Mouse (Mus musculus): Measurements from ENCODE around the gene Kpna4. TPM values are rescaled to one million over a fixed set of nuclear protein-coding genes. Genes with fewer than 3 reads are reported as not detected.

The Kpna4 gene
- polyA plus RNA-seq, 1 experiment, result 4.6 TPM

GRCm38 (mm10) chr3:69136059-69136458, 9.1 kb upstream of the Kpna4 start:
- 78% methylated on average over 6 of the region's 6 CpGs for WGBS
- no peaks in the 10 kb centered on the region for H3K36me3 ChIP-seq (ENCODE audit: control insufficient read depth, insufficient read depth, low read length)
- H3K4me1 ChIP-seq (ENCODE audit: control insufficient read depth, insufficient read depth, insufficient read length, low read length), result no peaks in the 10 kb centered on the region
- H3K27me3 ChIP-seq (ENCODE audit: control insufficient read depth, insufficient read depth, low read length), result no peaks in the 10 kb centered on the region
- TF ChIP-seq POLR2A (IDR thresholded peaks at IDR 0.05; ENCODE audit: low read depth, low read length) (no peak), CTCF (IDR thresholded peaks at IDR 0.05; ENCODE audit: extremely low read depth, insufficient read length, insufficient replicate concordance, low read depth, low read length) (no peak)
- H3K4me3 ChIP-seq (ENCODE audit: low read depth, low read length), result no peak overlapping the region
- no peak overlapping the region for H3K27ac ChIP-seq (ENCODE audit: insufficient read depth, low read depth, low read length)

- no peaks in the 10 kb centered on the region for H3K36me3 ChIP-seq (ENCODE audit: control insufficient read depth, insufficient read depth, low read length)
- no peak for TF ChIP-seq CTCF (IDR thresholded peaks at IDR 0.05; ENCODE audit: extremely low read depth, insufficient read length, insufficient replicate concordance, low read depth, low read length)
- no peak for TF ChIP-seq POLR2A (IDR thresholded peaks at IDR 0.05; ENCODE audit: low read depth, low read length)
- no peak overlapping the region for H3K4me3 ChIP-seq (ENCODE audit: low read depth, low read length)
- no peaks in the 10 kb centered on the region for H3K4me1 ChIP-seq (ENCODE audit: control insufficient read depth, insufficient read depth, insufficient read length, low read length)
- 88% methylated on average over 4 of the region's 4 CpGs for WGBS
- no peak overlapping the region for H3K27ac ChIP-seq (ENCODE audit: insufficient read depth, low read depth, low read length)
- H3K27me3 ChIP-seq (ENCODE audit: control insufficient read depth, insufficient read depth, low read length), result no peaks in the 10 kb centered on the region
Observed at GRCm38 (mm10) chr3:69130973-69131372, 4.1 kb upstream of the Kpna4 start.

- 6% methylated on average over 9 of the region's 9 CpGs for WGBS
- peak overlapping the region; percentile 62; the same call in 1 of the 2 replicates for H3K27ac ChIP-seq (ENCODE audit: insufficient read depth, low read depth, low read length)
- no peaks in the 10 kb centered on the region for H3K36me3 ChIP-seq (ENCODE audit: control insufficient read depth, insufficient read depth, low read length)
- peak overlapping the region; percentile 24; the same call in 1 of the 2 replicates for H3K4me3 ChIP-seq (ENCODE audit: low read depth, low read length)
- TF ChIP-seq CTCF (IDR thresholded peaks at IDR 0.05; ENCODE audit: extremely low read depth, insufficient read length, insufficient replicate concordance, low read depth, low read length) (no peak), POLR2A (IDR thresholded peaks at IDR 0.05; ENCODE audit: low read depth, low read length) (no peak)
- no peaks in the 10 kb centered on the region; the same call in 1 of the 2 replicates for H3K4me1 ChIP-seq (ENCODE audit: control insufficient read depth, insufficient read depth, insufficient read length, low read length)
- no peaks in the 10 kb centered on the region for H3K27me3 ChIP-seq (ENCODE audit: control insufficient read depth, insufficient read depth, low read length)
Observed at GRCm38 (mm10) chr3:69127693-69128092, 780 bp upstream of the Kpna4 start.

GRCm38 (mm10) chr3:69127346-69127678, 399 bp upstream of the Kpna4 start:
- Histone ChIP-seq H3K27ac (ENCODE audit: insufficient read depth, low read depth, low read length) (peak overlapping the region; percentile 62), H3K27me3 (ENCODE audit: control insufficient read depth, insufficient read depth, low read length) (no peaks in the 10 kb centered on the region), H3K36me3 (ENCODE audit: control insufficient read depth, insufficient read depth, low read length) (no peaks in the 10 kb centered on the region), H3K4me3 (ENCODE audit: low read depth, low read length) (peak overlapping the region; percentile 95), H3K4me1 (ENCODE audit: control insufficient read depth, insufficient read depth, insufficient read length, low read length) (no peaks in the 10 kb centered on the region; the same call in 1 of the 2 replicates)
- under 1% methylated on average over 10 of the region's 10 CpGs for WGBS
- TF ChIP-seq CTCF (IDR thresholded peaks at IDR 0.05; ENCODE audit: extremely low read depth, insufficient read length, insufficient replicate concordance, low read depth, low read length) (no peak), POLR2A (IDR thresholded peaks at IDR 0.05; ENCODE audit: low read depth, low read length) (no peak)

DNA sequence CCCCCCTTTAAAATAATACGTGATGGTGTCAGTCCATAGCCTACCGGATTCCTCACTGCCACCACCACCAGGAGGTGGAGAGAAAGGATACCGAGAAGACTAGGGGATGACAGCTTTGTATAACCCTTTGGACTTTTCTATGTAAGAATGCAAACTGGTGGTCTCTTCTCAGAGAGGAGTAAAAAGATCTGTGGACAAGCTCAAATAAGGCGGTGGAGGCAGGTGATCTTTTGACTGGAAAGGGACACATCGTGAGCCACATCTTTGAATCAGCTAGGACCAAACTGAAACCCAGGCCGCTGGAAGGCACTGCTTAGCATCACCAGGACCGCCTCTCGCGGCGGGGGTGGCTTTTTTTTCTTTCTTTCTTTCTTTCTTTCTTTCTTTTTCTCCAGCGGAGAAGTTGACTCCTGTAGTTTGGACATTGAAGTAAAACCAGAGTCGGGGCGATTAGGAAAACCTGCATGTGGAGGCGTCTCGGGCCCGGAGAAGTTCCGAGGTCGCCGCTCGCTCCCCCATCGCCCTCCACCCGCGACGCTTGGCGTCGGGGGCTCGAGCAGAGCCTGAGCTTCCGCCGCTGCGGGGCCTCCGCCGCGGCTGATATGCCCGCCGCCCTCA, 913 bp downstream of the Kpna4 start:
- Histone ChIP-seq H3K4me1 (ENCODE audit: control insufficient read depth, insufficient read depth, insufficient read length, low read length) (no peaks in the 10 kb centered on the region; the same call in 1 of the 2 replicates), H3K27me3 (ENCODE audit: control insufficient read depth, insufficient read depth, low read length) (no peaks in the 10 kb centered on the region), H3K4me3 (ENCODE audit: low read depth, low read length) (peak overlapping the region; percentile 95), H3K36me3 (ENCODE audit: control insufficient read depth, insufficient read depth, low read length) (no peaks in the 10 kb centered on the region), H3K27ac (ENCODE audit: insufficient read depth, low read depth, low read length) (peak overlapping the region; percentile 90)
- WGBS, result 0% methylated on average over 35 of the region's 35 CpGs
- peak; percentile 25; the same call in 1 of the 2 replicates for TF ChIP-seq CTCF (IDR thresholded peaks at IDR 0.05; ENCODE audit: extremely low read depth, insufficient read length, insufficient replicate concordance, low read depth, low read length)
- TF ChIP-seq POLR2A (IDR thresholded peaks at IDR 0.05; ENCODE audit: low read depth, low read length), result no peak

- H3K27ac ChIP-seq (ENCODE audit: insufficient read depth, low read depth, low read length), result no peak overlapping the region; the same call in 1 of the 2 replicates
- H3K4me3 ChIP-seq (ENCODE audit: low read depth, low read length), result no peak overlapping the region
- H3K4me1 ChIP-seq (ENCODE audit: control insufficient read depth, insufficient read depth, insufficient read length, low read length), result no peaks in the 10 kb centered on the region; the same call in 1 of the 2 replicates
- WGBS, result 10% methylated on average over 4 of the region's 4 CpGs
- 0 out of 2 replicates have a peak, but pooled peaks cover 2% of the 10 kb centered on the region for H3K36me3 ChIP-seq (ENCODE audit: control insufficient read depth, insufficient read depth, low read length)
- TF ChIP-seq CTCF (IDR thresholded peaks at IDR 0.05; ENCODE audit: extremely low read depth, insufficient read length, insufficient replicate concordance, low read depth, low read length) (no peak), POLR2A (IDR thresholded peaks at IDR 0.05; ENCODE audit: low read depth, low read length) (no peak)
- H3K27me3 ChIP-seq (ENCODE audit: control insufficient read depth, insufficient read depth, low read length), result no peaks in the 10 kb centered on the region
Observed at GRCm38 (mm10) chr3:69125461-69125860, 1.5 kb downstream of the Kpna4 start.

- TF ChIP-seq CTCF (IDR thresholded peaks at IDR 0.05; ENCODE audit: extremely low read depth, insufficient read length, insufficient replicate concordance, low read depth, low read length) (no peak), POLR2A (IDR thresholded peaks at IDR 0.05; ENCODE audit: low read depth, low read length) (no peak)
- Histone ChIP-seq H3K27me3 (ENCODE audit: control insufficient read depth, insufficient read depth, low read length) (no peaks in the 10 kb centered on the region), H3K4me3 (ENCODE audit: low read depth, low read length) (no peak overlapping the region), H3K36me3 (ENCODE audit: control insufficient read depth, insufficient read depth, low read length) (0 out of 2 replicates have a peak, but pooled peaks cover 3% of the 10 kb centered on the region), H3K4me1 (ENCODE audit: control insufficient read depth, insufficient read depth, insufficient read length, low read length) (peaks cover 9% of the 10 kb centered on the region), H3K27ac (ENCODE audit: insufficient read depth, low read depth, low read length) (no peak overlapping the region)
- WGBS, result 50% methylated on average over 3 of the region's 3 CpGs
Observed at GRCm38 (mm10) chr3:69118827-69119226, 8.1 kb downstream of the Kpna4 start.
